Mouse (Mus musculus) hindbrain, postnatal 0 days (tissue): Measurements from ENCODE around the gene Ascl4. TPM values are rescaled to one million over a fixed set of nuclear protein-coding genes. Genes with fewer than 3 reads are reported as not detected.
A peak's percentile ranks its signal among the peaks of the same experiment; 100 is the strongest.

Experiments used
- ATAC-seq: fragments of 200-750 bp; cut with Nextera tagmentation; 2 replicates; pipeline ENCODE4 v1.8.0; 2017; ENCODE audit warnings: mild to moderate bottlenecking, moderate TSS enrichment, moderate library complexity
- DNase-seq: peaks from one replicate; pipeline ENCODE4 v3.0.0-alpha.2; 2015; ENCODE audit warnings: low spot score
- H3K27ac ChIP-seq: fragments of 300-500 bp; sonication (generic); 2 replicates; pipeline ENCODE4 v1.5.1; 2014; ENCODE audit warnings: mild to moderate bottlenecking
- H3K27me3 ChIP-seq: fragments of 300-500 bp; sonication (generic); 2 replicates; pipeline ENCODE4 v1.6.1; 2014; ENCODE audit warnings: low read length, mixed read lengths; ENCODE audit not compliant: insufficient read depth
- H3K36me3 ChIP-seq: fragments of 300-500 bp; sonication (generic); 2 replicates; pipeline ENCODE4 v1.6.1; 2014; ENCODE audit warnings: low read length, mixed read lengths; ENCODE audit not compliant: insufficient read depth
- H3K4me1 ChIP-seq: fragments of 300-500 bp; sonication (generic); 2 replicates; pipeline ENCODE4 v1.6.1; 2014; ENCODE audit warnings: antibody characterized with exemption, low read length, mixed read lengths; ENCODE audit not compliant: insufficient read depth
- H3K4me2 ChIP-seq: fragments of 300-500 bp; sonication (generic); 2 replicates; pipeline ENCODE4 v1.6.1; 2014; ENCODE audit warnings: low read depth, mild to moderate bottlenecking, low read length, moderate library complexity, mixed read lengths
- H3K4me3 ChIP-seq: fragments of 300-500 bp; sonication (generic); 2 replicates; pipeline ENCODE4 v1.5.1; 2014; ENCODE audit warnings: low read length
- H3K9ac ChIP-seq: fragments of 300-500 bp; sonication (generic); replicated peaks from 2 replicates; pipeline ENCODE4 v1.6.1; 2014; ENCODE audit warnings: mild to moderate bottlenecking, low read length, moderate library complexity, mixed read lengths
- H3K9me3 ChIP-seq: fragments of 300-500 bp; sonication (generic); 2 replicates; pipeline ENCODE4 v1.6.1; 2016; ENCODE audit warnings: low read length, mixed read lengths
- CTCF ChIP-seq: IDR thresholded peaks from 2 replicates; pipeline ENCODE4 v1.5.1; 2016; ENCODE audit warnings: antibody characterized with exemption, control low read depth, low read depth
- WGBS: fragments of 180-500 bp; shearing (Covaris S2); extraction: QIAGEN DNeasy Blood & Tissue Kit; methylation state at CpG from one replicate; pipeline ENCODE4 v1.1.7; 2014; 5-methylcytosine and 5-hydroxymethylcytosine counted together
- polyA plus RNA-seq: library from polyadenylated mRNA; unstranded; fragments of >200 nt; fragmentation: Nextera tagmentation; extraction: Ambion mirVana; gene quantifications from 2 replicates; pipeline ENCODE4 v1.2.1, GENCODE M21; 2015
- total RNA-seq: library from RNA; depleted of rRNA; stranded (reverse); fragments of >200 nt; gene quantifications from 2 replicates; pipeline ENCODE4 v1.2.3, GENCODE M21; 2014; rRNA removed

Ascl4 gene
- total RNA-seq (0.14 and 0.42 TPM in 2 replicates), polyA plus RNA-seq (0.25 and 0.34 TPM in 2 replicates)

- no peaks in the 10 kb centered on the region for H3K36me3 ChIP-seq
- H3K4me3 ChIP-seq: peak within 1 kb of the TSS; percentile 55
- ATAC-seq (0 out of 2 replicates have a peak, but pooled peaks have one; percentile 5), DNase-seq (peak; percentile 25)
- no peaks in the 10 kb centered on the region for H3K27me3 ChIP-seq
- H3K4me2 ChIP-seq: peak within 1 kb of the TSS; percentile 72
- peaks cover 8% of the 10 kb centered on the region for H3K4me1 ChIP-seq
- peak; percentile 23 for TF ChIP-seq CTCF
- H3K9me3 ChIP-seq: no peaks in the 10 kb centered on the region
- WGBS: 2% methylated on average over 23 of the region's 23 CpGs
- no peak within 1 kb of the TSS for H3K27ac ChIP-seq
- H3K9ac ChIP-seq: peak within 1 kb of the TSS; percentile 58
These were observed at the start of gene Ascl4 for GRCm38 (mm10) chr10:85927676-85928445. Ascl4 (plus strand) TSS chr10:85927681.

DNA sequence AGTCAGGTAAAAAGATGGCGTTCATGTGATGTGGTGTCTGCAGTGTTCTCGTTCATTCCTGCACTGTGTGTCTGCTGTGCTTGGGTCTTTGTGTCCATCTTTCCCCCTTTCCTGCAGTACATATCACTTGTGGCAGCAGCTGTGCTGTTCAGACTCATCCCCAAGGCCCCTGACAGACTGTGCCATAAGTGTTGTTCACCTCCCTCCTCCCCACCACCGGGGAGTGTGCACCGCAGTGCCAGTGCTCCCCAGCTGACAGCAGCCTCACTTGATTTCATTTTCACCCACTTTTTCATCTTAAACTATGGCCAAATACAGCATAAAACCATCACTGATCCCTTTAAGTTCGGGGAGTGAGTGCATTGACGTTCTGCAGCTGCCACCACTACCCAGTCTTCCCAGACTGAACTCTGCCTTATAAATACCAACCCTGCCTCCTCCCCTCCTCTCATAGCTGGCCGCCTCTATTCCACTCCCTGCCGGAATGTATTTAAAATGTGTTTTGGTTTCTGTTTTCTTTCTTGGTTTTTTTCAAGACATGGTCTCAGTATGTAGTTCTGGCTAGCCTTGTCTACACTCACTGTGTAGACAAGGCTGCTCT is 47.5 kb upstream of the Ascl4 start:
- Histone ChIP-seq H3K36me3 (peaks cover 68% of the 10 kb centered on the region), H3K4me1 (no peaks in the 10 kb centered on the region), H3K4me3 (no peak overlapping the region), H3K27ac (no peak overlapping the region), H3K9me3 (no peaks in the 10 kb centered on the region), H3K27me3 (no peaks in the 10 kb centered on the region), H3K9ac (no peak overlapping the region), H3K4me2 (no peak overlapping the region)
- DNase-seq (no peak), ATAC-seq (no peak)
- TF ChIP-seq CTCF: no peak
- WGBS: 90% methylated on average over 8 of the region's 8 CpGs

DNA sequence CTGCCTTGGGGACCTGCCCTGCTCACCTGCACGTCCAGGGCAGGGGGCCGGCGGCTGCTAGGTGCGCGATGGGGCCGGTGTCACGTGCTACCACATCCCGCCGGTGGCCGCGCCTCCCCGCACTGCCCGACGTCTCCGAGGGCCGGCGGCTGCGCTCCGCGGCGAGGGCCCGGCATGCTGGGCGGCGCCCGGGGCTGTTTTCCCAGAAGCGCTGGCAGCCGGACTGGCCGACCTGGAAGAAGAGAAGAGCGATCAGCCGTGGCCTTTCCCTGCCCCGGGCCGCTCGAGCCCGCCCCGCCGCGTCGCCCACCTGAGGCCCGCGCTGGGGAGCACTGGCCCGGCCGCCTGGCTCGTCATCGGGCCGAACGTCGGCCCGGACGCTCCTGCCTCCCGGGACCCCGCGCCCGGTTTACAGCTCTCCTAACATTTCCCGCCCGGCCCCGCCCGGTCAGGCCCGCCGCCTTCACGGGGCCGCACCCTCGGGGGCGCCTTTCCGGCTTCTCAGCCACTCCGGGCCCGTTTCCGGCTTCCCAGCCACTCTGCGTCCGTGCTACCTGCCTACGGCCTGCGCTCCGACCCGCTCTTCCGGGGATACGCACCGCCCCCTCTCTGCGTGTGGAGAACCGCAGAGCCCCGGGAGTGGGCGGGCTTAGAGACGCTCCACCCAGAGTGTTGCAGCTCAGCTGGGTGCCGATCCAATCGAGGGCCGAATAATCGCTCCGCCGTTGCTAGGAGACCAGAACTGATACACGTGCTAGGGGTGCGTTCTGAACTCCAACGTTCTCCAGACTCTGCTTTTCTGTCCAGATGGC is 10.8 kb upstream of the Ascl4 start, which contains the start of gene Prdm4:
TSS of gene Prdm4 (minus strand) at position 645 of the 812 bp plus-strand sequence.
- Histone ChIP-seq H3K9me3 (no peaks in the 10 kb centered on the region), H3K9ac (peak within 1 kb of the TSS; percentile 83), H3K4me3 (peak within 1 kb of the TSS; percentile 93), H3K4me1 (peaks cover 11% of the 10 kb centered on the region; the same call in 1 of the 2 replicates), H3K36me3 (peaks cover 20% of the 10 kb centered on the region; the same call in 1 of the 2 replicates), H3K4me2 (peak within 1 kb of the TSS; percentile 78), H3K27me3 (no peaks in the 10 kb centered on the region), H3K27ac (peak within 1 kb of the TSS; percentile 87)
- peak; percentile 99 for DNase-seq
- under 1% methylated on average over 74 of the region's 90 CpGs for WGBS
- peak; percentile 100 for ATAC-seq
- peak; percentile 52 for TF ChIP-seq CTCF

DNA sequence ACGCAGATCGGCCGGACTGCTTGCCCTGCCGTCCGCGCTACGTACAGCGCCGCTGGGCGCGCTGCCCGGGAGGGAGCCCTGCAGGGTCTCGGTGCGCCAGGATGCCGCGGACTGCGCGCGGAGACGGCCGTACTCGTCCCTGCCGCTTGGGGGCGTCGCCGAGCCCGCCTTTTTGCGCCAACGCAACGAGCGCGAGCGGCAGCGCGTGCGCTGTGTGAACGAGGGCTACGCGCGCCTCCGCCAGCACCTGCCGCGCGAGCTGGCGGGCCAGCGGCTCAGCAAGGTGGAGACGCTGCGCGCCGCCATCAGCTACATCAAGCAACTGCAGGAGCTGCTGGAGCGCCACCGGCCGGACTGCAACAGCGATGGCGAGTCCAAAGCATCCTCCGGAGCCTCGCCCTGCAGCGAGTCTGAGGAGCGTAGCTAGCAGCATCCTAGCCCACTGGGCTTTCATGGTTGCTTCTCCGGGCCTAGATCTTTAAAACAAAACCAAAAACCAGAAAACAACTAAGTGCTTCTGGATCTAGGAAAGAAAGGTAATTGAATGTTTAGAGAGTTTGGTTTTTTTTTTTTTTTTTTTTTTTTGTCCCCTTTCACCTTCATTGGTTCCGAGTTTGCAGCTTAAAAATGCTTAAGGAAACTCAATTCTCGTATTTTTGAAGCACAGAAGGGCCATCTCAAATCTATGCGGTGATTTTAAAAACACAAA is 1.2 kb downstream of the Ascl4 start:
- Histone ChIP-seq H3K9ac (peak overlapping the region; percentile 58), H3K4me3 (peak overlapping the region; percentile 55), H3K36me3 (no peaks in the 10 kb centered on the region), H3K27ac (0 out of 2 replicates have a peak overlapping the region, but pooled peaks have one; percentile 32), H3K4me1 (peaks cover 8% of the 10 kb centered on the region), H3K9me3 (no peaks in the 10 kb centered on the region), H3K4me2 (peak overlapping the region; percentile 72), H3K27me3 (no peaks in the 10 kb centered on the region)
- peak; percentile 64 for TF ChIP-seq CTCF
- WGBS: under 1% methylated on average over 63 of the region's 63 CpGs
- ATAC-seq (peak; percentile 92), DNase-seq (peak; percentile 92)

- 31% methylated on average over 11 of the region's 11 CpGs for WGBS
- H3K9ac ChIP-seq: peak overlapping the region; percentile 58
- peak overlapping the region; percentile 55 for H3K4me3 ChIP-seq
- ATAC-seq (no peak), DNase-seq (peak; percentile 7)
- no peaks in the 10 kb centered on the region for H3K36me3 ChIP-seq
- no peak for TF ChIP-seq CTCF
- H3K4me1 ChIP-seq: peaks cover 8% of the 10 kb centered on the region
- peak overlapping the region; percentile 72 for H3K4me2 ChIP-seq
- no peaks in the 10 kb centered on the region for H3K27me3 ChIP-seq
- H3K27ac ChIP-seq: no peak overlapping the region
- no peaks in the 10 kb centered on the region for H3K9me3 ChIP-seq
These were observed 1.7 kb downstream of the Ascl4 start for GRCm38 (mm10) chr10:85929208-85929591.

DNA sequence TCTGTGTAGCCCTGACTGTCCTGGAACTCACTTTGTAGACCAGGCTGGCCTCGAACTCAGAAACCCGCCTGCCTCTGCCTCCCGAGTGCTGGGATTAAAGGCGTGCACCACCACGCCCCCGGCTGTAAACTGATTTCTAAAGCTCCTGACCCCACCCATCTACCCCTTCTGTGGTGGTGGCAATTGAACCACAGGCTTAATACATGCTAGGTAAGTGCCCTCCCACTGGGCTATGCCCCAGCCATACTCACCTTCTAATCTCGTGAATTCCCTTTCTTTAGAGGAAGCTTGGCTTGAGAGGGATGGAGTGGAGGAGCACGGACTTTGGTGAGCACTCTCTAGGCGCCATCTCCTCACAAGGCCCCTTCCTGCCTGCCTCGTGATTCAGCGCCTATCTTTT is 2.5 kb downstream of the Ascl4 start:
- H3K4me1 ChIP-seq: peaks cover 8% of the 10 kb centered on the region
- no peaks in the 10 kb centered on the region for H3K9me3 ChIP-seq
- no peak overlapping the region for H3K9ac ChIP-seq
- no peak overlapping the region for H3K4me2 ChIP-seq
- ATAC-seq: no peak
- TF ChIP-seq CTCF: no peak
- H3K27ac ChIP-seq: no peak overlapping the region
- H3K36me3 ChIP-seq: no peaks in the 10 kb centered on the region
- H3K4me3 ChIP-seq: no peak overlapping the region
- H3K27me3 ChIP-seq: no peaks in the 10 kb centered on the region
- WGBS: 95% methylated on average over 11 of the region's 11 CpGs
- DNase-seq: no peak
